Mouse (Mus musculus) embryo, embryonic 10 days (tissue): Measurements from ENCODE around the gene Hoxa1.
A peak's percentile ranks its signal among the peaks of the same experiment; 100 is the strongest.

Source experiments
- DNase-seq: peaks from one replicate; pipeline ENCODE4 v3.0.0-alpha.2; 2015; ENCODE audit warnings: low spot score

The Hoxa1 gene

DNA sequence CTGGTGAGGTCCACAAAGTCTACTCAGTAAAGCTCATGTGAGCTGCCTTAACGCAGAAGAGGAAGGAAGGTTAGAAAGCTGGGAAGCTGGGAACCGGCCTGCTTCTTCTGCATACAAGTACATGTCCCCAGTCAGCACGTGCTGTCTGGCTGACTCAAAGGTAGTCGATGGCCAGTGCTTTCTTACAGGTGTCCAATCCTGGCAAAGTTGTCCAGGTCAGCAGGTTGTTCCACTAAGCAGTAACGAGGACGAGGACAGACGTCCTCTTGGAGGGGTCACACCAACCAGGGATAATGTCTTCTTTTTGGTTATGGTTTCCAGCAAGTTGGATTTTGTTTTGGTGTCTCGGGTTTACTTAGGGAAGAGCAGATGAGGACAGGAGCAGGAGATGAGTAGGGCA lies 31.8 kb upstream of the Hoxa1 start:
- DNase-seq, result peak; percentile 37

GRCm38 (mm10) chr6:52189172-52189591 lies 31.1 kb upstream of the Hoxa1 start:
- peak; percentile 48 for DNase-seq

DNA sequence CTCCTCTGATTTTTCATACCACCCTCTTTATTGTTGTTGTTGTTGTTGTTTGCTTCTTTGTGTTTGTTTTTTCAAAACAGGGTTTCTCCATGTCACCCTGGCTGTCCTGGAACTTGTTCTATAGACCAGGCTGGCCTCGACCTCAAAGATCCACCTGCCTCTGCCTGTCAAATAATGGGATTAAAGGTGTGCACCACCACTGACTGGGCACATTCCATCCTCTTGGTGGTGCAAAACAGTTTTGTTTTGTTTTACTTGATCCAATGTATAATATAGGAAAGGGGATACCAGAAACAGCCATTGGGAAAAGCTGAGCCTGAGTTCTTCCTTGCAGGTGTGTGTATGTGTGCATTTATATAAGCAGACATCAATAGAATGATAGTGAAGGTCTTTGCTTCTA lies 28.4 kb upstream of the Hoxa1 start:
- DNase-seq, result no peak

DNA sequence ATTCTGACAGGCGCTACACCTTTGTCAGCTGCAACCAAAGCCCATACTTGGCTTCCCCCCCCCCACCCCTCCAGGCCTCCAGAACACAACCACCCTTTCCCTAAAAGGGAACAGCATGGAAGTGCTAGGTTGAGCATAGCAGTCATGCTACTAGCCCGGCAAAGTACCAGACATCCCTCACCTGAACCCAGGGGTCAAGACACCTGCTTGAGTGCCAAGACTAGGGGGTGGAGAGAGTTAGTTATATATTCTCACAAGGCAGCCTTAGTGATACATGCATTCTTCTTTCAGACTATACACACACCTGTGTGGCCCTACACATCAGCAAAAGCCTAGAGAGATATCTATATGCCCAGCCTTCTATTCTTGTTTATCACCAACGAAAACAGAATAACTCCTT lies 27.7 kb upstream of the Hoxa1 start:
- no peak for DNase-seq

- DNase-seq, result peak; percentile 60
Measured at GRCm38 (mm10) chr6:52185222-52185621, 27.1 kb upstream of the Hoxa1 start.

- no peak for DNase-seq
Measured at GRCm38 (mm10) chr6:52184668-52185067, 26.6 kb upstream of the Hoxa1 start.

DNA sequence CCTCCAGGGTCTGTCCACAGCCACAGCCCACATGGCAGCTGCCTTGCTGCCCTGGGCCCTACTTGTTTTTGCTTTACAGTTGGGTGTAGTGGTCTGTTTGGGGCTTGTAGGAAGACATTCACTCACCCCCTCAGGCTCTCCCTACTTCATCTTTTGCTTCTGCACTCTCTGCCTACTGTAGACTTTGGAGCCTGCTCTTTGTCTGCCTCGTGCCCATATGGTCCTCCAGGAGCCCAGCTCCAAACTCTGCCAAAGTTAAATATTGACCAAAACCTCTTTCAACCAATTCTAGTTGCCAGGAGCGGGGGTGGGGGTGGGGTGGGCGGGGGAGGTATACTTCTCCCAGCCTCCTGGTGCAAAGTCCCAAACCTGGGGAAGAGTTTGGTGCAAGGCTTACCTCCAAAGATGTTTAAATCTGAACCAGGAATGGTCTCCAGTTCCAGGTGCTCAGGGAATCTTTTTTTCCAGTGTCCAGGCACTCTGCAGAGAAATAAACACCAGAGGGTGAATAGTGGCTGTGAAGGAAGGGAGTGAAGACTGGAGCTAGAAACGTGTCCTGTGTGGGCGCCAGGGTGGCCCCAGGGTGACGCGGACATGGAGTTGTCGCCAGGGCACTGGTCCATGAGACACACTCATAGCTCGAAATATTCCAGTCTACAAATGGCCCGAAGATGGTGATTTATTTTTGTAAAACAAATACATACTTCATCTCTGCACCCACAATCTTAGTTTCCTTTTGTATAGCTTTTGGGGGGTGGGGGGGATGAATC lies 25.4 kb upstream of the Hoxa1 start:
- DNase-seq, result no peak

DNA sequence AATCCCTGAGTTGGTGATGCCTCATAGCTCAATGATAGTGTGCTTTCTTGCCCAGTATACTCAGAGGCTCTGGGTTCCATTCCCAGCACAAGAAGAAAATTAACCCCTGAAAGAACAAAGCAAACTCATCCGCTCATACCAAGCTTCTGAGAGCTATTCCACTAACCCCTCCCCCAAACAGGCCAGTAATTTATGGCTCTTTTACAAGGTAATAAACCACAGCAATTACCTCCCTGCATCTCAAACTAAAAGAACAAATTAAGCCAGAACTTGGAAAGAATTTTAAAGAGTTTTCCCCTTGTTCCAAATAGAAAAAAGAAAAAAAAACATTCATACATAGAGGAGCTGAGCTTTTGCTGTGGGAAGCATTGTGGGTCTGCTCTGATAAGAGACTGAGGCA lies 24.7 kb upstream of the Hoxa1 start:
- DNase-seq, result peak; percentile 49

DNA sequence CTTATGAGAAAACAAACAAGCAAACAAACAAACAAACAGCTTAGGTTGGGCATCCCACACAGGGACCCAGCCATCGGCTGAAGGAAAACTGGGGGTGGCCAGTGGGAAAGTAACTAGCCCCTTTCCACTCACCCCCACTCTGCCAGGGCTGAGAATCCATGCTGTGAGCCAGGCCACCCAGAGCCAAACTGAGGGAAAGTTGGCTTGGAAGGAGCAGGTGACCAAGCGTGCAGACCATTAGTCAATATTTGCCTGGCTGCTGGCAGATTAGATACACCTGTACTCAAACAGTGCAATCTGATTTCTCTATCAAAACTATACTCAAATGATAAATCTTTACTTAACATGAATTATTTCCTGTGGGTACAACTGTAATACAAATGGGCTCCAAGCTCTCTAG lies 23.9 kb upstream of the Hoxa1 start:
- DNase-seq, result no peak

- DNase-seq, result no peak
Measured at GRCm38 (mm10) chr6:52180726-52181125, 22.6 kb upstream of the Hoxa1 start.

DNA sequence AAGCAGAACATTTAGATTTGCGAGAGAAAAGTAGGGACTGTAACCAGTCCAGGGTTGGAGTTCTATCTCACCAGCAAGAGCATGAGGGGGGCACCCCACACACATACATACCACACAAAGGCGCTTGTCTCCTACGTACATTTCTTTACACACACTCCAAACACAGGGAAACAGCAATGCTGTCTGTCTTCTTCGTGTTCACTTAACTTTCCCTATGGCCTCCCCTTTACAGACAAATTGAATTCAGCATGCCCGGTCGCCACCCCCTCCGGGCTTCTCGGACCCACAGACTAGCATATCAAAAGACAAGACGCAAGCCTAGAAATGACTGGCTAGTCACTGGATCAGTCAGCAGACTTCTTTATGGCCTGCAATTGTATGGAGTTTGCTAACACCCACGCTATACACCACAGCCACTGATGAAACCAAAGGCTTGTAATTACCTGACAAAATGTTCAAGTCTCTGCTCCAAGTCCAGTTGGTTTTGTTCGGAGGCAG lies 22.1 kb upstream of the Hoxa1 start:
- DNase-seq, result no peak

GRCm38 (mm10) chr6:52179690-52180089 lies 21.6 kb upstream of the Hoxa1 start:
- DNase-seq, result peak; percentile 57

DNA sequence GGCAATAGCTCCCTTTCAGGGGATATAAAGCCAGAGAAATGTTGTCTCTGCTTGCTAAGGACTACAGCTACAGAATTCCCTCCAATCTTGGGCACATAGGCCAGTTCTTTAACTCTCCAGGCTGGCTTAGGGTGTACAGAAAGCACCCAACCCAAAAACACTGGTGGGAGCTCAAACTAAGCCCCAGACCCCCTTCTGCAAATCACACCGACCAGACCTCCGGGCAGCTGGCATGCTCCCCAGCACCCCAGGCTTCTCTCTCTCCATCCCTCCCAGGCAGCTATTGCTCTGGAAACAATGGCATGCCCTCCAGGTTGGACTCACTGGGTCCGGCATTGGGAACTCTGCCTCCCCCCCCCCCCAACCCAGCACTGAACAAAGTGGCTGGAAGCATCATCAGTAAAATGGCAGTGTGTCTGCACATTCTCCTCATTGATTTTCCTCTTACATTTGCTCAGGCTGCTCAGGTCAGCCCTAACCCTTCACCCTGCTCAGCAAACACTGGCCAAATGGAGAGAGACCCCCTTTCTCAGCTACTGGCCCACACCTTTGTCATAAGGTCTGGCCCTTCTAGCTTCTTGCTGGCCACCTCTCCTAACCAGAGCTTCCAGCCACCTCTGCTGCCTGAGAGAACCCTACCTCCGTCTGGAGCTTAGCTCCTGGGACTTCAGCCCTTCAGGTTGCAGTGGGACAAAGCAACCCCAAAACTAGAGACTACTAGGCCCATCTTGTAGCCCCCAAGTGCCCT lies 21.0 kb upstream of the Hoxa1 start:
- DNase-seq, result peak; percentile 28

DNA sequence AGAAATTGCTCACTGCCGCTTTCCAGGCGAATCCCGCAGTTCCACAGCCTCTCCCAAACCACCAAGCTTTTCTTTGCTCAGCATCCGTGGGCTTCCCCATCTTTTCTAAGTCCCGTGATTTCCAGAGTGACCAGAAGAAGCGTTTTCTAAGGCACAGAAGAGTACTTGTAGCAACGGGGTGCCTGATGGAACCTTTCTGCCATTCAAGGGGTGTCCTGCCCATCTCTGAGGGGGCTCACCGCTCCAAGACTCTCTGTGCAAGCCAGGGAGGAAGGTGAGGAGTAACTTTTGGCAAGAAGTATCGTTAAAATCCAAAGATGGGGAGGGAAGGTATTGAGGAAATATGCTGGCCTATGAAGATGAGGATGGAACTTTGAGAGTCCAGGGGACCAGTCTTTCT lies 19.7 kb upstream of the Hoxa1 start:
- DNase-seq, result peak; percentile 18

- peak; percentile 85 for DNase-seq
Measured at GRCm38 (mm10) chr6:52177061-52177735, 19.1 kb upstream of the Hoxa1 start, which contains the start of gene 5730596B20Rik. 5730596B20Rik (plus strand) TSS chr6:52177498.

DNA sequence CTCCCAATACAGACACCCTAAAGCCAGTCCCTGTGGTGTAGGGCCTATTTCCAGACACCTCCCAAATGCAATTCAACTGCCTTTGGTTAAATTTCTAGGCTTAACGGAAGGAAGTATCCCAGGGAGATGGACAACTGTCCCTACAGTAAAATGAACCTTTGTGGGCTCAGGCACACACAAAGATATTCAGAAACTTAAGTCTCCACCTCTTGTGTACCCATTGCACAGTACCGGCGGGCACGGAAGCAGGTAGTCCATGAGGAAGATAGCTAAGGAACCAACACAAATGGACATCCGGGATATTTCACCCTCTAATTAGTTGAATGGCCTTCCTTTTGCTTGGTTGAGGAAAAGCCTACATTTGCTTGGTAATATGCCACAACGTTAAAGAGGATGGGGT lies 18.3 kb upstream of the Hoxa1 start:
- peak; percentile 52 for DNase-seq

- peak; percentile 66 for DNase-seq
Measured at GRCm38 (mm10) chr6:52175864-52176263, 17.7 kb upstream of the Hoxa1 start.

- peak; percentile 91 for DNase-seq
Measured at GRCm38 (mm10) chr6:52174968-52175751, 17.0 kb upstream of the Hoxa1 start.

GRCm38 (mm10) chr6:52173648-52174047 lies 15.5 kb upstream of the Hoxa1 start:
- peak; percentile 74 for DNase-seq

- DNase-seq, result peak; percentile 98
Measured at GRCm38 (mm10) chr6:52172501-52172900, 14.4 kb upstream of the Hoxa1 start.

DNA sequence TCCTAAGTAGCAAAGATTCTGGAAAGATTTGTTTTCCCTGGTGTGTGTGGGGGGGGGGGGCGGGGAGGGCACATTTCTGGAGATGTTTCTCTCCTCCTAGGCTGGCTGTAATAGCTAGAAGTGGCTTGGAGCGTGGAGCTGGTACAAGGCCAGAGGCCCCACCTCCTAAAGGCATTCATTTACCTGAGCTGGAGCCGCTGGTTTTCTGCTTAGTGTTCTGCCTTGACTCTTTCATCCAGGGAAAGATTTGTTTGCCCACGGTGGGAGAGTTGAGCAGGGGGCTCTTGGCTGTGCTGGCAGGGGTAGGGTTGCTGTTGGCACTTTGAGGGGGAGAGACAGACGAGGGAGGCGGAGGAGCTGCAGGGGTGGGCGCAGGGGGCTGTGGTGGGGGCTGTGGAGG lies 13.8 kb upstream of the Hoxa1 start:
- no peak for DNase-seq

DNA sequence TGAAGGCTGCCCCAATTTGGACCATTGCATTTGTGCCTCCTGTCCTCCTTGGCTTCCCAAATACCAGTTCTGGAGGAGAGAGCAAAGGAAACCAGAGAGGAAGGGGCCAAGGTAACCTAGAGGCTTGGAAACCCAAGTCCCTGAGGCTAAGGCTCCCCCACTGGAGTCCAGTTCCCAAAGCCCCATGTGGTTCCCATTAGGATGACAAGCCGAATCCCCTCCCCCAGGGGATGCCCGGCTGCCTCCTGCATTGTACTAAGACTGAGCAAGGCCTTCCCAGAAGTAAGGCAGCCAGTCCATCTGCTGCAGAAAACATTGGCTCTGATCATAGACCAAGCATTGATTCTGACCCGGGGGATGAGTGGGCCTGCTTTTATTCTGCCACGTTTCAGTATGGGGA lies 13.2 kb upstream of the Hoxa1 start:
- DNase-seq, result peak; percentile 86
